14 mouse cellular contexts compared by ENCODE assay signal in genomic region chr3:127881684-127882083, GRCm38 (mm10).
"Had no signal": no experiment of that assay in that cellular context is flagged by ENCODE, and none has a peak within 500 bp of the region (broad histone marks: within the 10 kb centered on the region; RNA-seq: fewer than 3 reads in every experiment).

No protein-coding gene starts in this region.

- H3K36me3 ChIP-seq: intestine, embryonic 15.5 days; kidney, embryonic 15.5 days; limb, embryonic 12.5 days; limb, embryonic 15.5 days had no signal

- H3K9me3 ChIP-seq: intestine, embryonic 15.5 days; kidney, embryonic 15.5 days; limb, embryonic 12.5 days; limb, embryonic 15.5 days; megakaryocyte, embryonic 14.5 days had no signal

- H3K4me1 ChIP-seq: intestine, embryonic 15.5 days; kidney, embryonic 15.5 days; limb, embryonic 12.5 days; limb, embryonic 15.5 days had no signal

- H3K9ac ChIP-seq: intestine, embryonic 15.5 days; kidney, embryonic 15.5 days; limb, embryonic 12.5 days; limb, embryonic 15.5 days had no signal

- H3K27ac ChIP-seq: intestine, embryonic 15.5 days; kidney, embryonic 15.5 days; limb, embryonic 12.5 days; limb, embryonic 15.5 days had no signal

- H3K27me3 ChIP-seq: intestine, embryonic 15.5 days; kidney, embryonic 15.5 days; limb, embryonic 12.5 days; limb, embryonic 15.5 days; megakaryocyte, embryonic 14.5 days had no signal

- DNase-seq: kidney, adult 11 months; kidney, adult 8-10 months; kidney, postnatal 10 days; kidney, postnatal 36 days; left cerebral cortex, postnatal 4 days; midbrain, embryonic 14.5 days; thymus, adult 18-20 months; thymus, postnatal 36 days had no signal

- H3K4me2 ChIP-seq: intestine, embryonic 15.5 days; kidney, embryonic 15.5 days; limb, embryonic 12.5 days; limb, embryonic 15.5 days; midbrain, embryonic 11.5 days had no signal

- H3K4me3 ChIP-seq: intestine, embryonic 15.5 days; kidney, embryonic 15.5 days; limb, embryonic 12.5 days; limb, embryonic 15.5 days; megakaryocyte, embryonic 14.5 days had no signal

- ATAC-seq: intestine, embryonic 15.5 days had no signal
